Comparison of ENCODE assay signal across 8 mouse cellular contexts in the genomic region with DNA sequence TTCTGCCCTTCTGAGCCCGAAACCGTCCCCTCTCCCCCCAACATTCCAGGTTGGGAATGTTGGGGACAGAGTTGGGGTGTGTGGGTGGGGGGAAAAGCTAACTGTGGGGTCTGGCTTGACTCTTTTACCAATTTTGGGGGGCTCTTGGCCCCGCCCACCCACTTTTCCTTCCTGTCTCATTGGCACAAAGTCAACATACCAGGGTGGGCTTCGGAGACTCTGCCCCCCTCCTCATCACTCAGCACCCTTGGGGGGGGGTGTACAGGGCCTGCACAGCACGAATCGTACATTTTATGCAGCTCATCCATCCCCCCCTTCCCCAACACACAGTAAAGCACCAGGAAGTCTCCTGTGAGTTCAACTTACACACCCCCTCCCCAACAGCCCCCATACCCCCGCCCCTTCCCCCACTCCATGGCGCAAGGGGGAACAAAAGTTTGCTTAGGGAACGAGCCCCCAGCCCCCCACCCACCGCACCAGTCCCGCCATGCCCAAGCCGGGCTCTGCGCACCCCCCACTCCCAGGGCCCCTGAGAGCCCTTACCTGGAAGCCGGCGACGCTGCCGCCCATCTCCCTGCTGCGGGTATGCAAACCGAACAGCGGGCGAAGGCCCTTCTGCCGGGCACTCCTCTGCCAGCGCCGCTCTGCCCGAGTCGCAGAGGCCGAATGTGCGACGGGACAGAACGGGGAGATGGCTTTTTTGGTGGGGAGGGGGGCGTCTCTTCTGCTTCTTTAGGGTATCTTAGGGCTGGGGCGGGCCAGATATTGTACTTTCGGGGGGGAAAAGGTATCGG. TPM values are rescaled to one million over a fixed set of nuclear protein-coding genes. Genes with fewer than 3 reads are reported as not detected.
DNase-seq lines count a peak whose midpoint lies in the region; ATAC-seq lines count a peak whose summit lies in the region.

No protein-coding gene starts in this region.

- ATAC-seq in heart, embryonic 11.5 days (replicated peaks; ENCODE audit: insufficient number of reproducible peaks, low FRiP score, low TSS enrichment) = no peak
- peak; percentile 11; the same call in 1 of the 2 replicates for ATAC-seq in liver, embryonic 12.5 days

- H3K4me3 ChIP-seq in heart, embryonic 11.5 days (ENCODE audit: low read depth, low read length) = peak overlapping the region; percentile 70
- peak overlapping the region; percentile 45 for H3K4me3 ChIP-seq in liver, embryonic 12.5 days

- H3K4me1 ChIP-seq in heart, embryonic 11.5 days (ENCODE audit: control insufficient read depth, insufficient read depth, low read length) = peaks cover 19% of the 10 kb centered on the region
- H3K4me1 ChIP-seq in liver, embryonic 12.5 days = peaks cover 14% of the 10 kb centered on the region; the same call in 1 of the 2 replicates

- H3K27ac ChIP-seq in heart, embryonic 11.5 days (ENCODE audit: low read depth, low read length) = peak overlapping the region; percentile 99
- peak overlapping the region; percentile 79 for H3K27ac ChIP-seq in liver, embryonic 12.5 days

- H3K9me3 ChIP-seq in heart, embryonic 11.5 days (replicated peaks; ENCODE audit: control insufficient read depth, low read length) = no peaks in the 10 kb centered on the region
- no peaks in the 10 kb centered on the region for H3K9me3 ChIP-seq in liver, embryonic 12.5 days (replicated peaks)

- peaks cover 3% of the 10 kb centered on the region; the same call in 1 of the 2 replicates for H3K36me3 ChIP-seq in heart, embryonic 11.5 days (ENCODE audit: control insufficient read depth, insufficient read depth, low read length)
- 0 out of 2 replicates have a peak, but pooled peaks cover 5% of the 10 kb centered on the region for H3K36me3 ChIP-seq in liver, embryonic 12.5 days

- no peak for DNase-seq in heart, adult 11 months
- peak; percentile 28 for DNase-seq in thymus, postnatal 4 days
- DNase-seq in thymus, postnatal 14 days = no peak
- DNase-seq in urinary bladder, postnatal 10 days (ENCODE audit: low spot score) = no peak
- no peak for DNase-seq in c-Kit-positive CD71-positive TER-119-positive erythroid progenitor cells, embryonic 14.5 days (ENCODE audit: low spot score)
- no peak for DNase-seq in T-cell, adult 2 months (ENCODE audit: low spot score)

- H3K4me2 ChIP-seq in heart, embryonic 11.5 days = peak overlapping the region; percentile 76
- H3K4me2 ChIP-seq in liver, embryonic 12.5 days = peak overlapping the region; percentile 55

- peaks cover 79% of the 10 kb centered on the region for H3K27me3 ChIP-seq in heart, embryonic 11.5 days (ENCODE audit: control insufficient read depth, insufficient read depth, low read length)
- H3K27me3 ChIP-seq in liver, embryonic 12.5 days (replicated peaks) = peaks cover 98% of the 10 kb centered on the region

- 2% methylated on average over 33 of the region's 34 CpGs for WGBS in heart, embryonic 11.5 days (ENCODE audit: insufficient replicate concordance)
- whole genome bisulfite sequencing in liver, embryonic 12.5 days (ENCODE audit: insufficient replicate concordance) = 2% methylated on average over 34 of the region's 34 CpGs

- H3K9ac ChIP-seq in heart, embryonic 11.5 days (ENCODE audit: low read depth, low read length) = peak overlapping the region; percentile 98
- H3K9ac ChIP-seq in liver, embryonic 12.5 days = peak overlapping the region; percentile 60

RNA-seq across cellular contexts. Expression of a gene that starts 8.6 kb away (rescaled TPM):
- 1,098 and 1,138 TPM in 2 replicates for polyA plus RNA-seq in heart, embryonic 11.5 days (2014; fragmentation: Nextera tagmentation; extraction: Ambion mirVana)
- 354 and 377 TPM in 2 replicates for polyA plus RNA-seq in liver, embryonic 12.5 days (2016; fragmentation: Nextera tagmentation; extraction: Ambion mirVana)

RNA-seq across cellular contexts. Expression of a gene that starts 11.7 kb away (rescaled TPM):
- polyA plus RNA-seq in heart, embryonic 11.5 days (2014; fragmentation: Nextera tagmentation; extraction: Ambion mirVana) = 0.16 and 0.37 TPM in 2 replicates
- not detected in 2 replicates for polyA plus RNA-seq in liver, embryonic 12.5 days (2016; fragmentation: Nextera tagmentation; extraction: Ambion mirVana)
